Mouse (Mus musculus): ENCODE measurements at regions not wholly inside any gene's neighbourhood (a gene's known extent, or its start where the extent isn't known, plus 50 kb on each side); places are given as distances from the start of the nearest gene placed in this dataset.
"Not testable (repeated sequence)": the region's sequence is repeated elsewhere in the genome, so short reads cannot be mapped to it uniquely, and the experiment has no call there.

DNA sequence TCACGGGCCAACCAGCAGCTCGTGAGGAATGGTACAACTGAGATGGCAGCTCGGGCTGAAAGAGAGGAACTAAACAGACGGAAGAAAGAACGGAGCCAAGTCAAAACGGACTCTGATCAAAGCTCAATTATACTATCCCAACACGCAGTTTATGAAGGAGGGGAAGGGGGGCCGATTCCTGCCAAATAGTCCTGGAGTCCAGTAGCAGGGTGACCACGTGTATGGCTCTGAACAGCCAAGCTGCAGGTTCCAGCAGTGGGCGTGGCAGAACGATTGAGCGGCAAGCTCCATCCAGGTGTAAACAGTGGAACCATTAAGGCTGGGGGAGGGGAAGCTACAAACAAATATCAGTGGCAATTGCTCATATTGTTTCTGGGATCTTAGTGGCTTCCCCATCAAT is 152.9 kb downstream of the Kcnrg start:
- not testable (repeated sequence) for TF ChIP-seq CTCF (IDR thresholded peaks at IDR 0.05; ENCODE audit: low read depth, low read length); POLR2A (IDR thresholded peaks at IDR 0.05; ENCODE audit: extremely low read depth, insufficient read depth, low read length)

Data from liver, adult 2 months (tissue).